Mouse (Mus musculus) testis, adult 2 months (tissue): Measurements from ENCODE around the gene Bcl3.

Experiments
- CTCF ChIP-seq: fragments of 200-500 bp; IDR thresholded peaks from 2 replicates; pipeline ENCODE4 v1.5.1; 2012; ENCODE audit warnings: low read depth, mild to moderate bottlenecking, inconsistent platforms, low read length, moderate library complexity; ENCODE audit not compliant: control insufficient read depth, insufficient read depth, insufficient replicate concordance
- POLR2A ChIP-seq: fragments of 200-500 bp; IDR thresholded peaks from 2 replicates; pipeline ENCODE4 v1.6.1; 2012; ENCODE audit warnings: low read depth, mild to moderate bottlenecking, inconsistent platforms, low read length, moderate library complexity; ENCODE audit not compliant: control insufficient read depth

DNA sequence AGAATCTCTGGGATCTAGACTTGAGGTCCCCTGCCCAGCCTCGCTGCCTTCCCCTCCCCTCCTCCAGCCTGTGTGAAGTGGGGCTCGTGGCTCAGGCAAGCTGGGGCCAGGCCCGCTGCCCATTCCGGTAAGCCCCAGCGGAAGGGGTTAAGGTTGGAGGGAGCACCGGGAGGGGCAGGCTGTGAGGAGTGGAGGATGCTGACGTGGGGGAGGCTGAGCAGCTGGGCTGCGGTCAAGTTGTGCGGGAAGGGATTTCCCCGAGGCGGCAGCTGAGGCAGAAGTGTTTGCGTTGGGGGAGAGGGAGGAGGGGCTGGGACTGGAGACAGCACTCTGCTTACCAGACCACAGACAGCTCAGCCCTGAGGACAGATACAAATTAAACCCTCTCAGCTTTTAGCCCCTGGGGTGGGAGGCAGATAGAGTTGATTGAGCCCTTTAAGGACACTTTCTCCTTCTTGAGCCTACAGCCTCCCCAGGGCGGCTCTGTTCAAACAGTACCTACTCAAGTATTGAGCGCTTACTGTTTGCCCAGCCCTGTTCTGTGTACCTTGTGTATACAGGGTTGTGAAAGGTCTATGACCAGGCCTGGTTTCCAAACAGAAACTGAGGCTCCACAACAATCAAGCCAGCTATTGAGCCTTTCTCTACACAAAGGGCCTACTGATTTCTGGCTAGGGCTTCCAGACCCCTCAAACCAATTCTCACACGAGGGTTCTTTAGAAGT lies 5.0 kb downstream of the Bcl3 start:
- no peak for TF ChIP-seq POLR2A
- no peak for TF ChIP-seq CTCF
